Mouse (Mus musculus) lung, embryonic 14.5 days (tissue): Measurements from ENCODE around the gene Hic1. TPM values are rescaled to one million over a fixed set of nuclear protein-coding genes. Genes with fewer than 3 reads are reported as not detected.

Experiments
- ATAC-seq: fragments of 200-750 bp; cut with Nextera tagmentation; 2 replicates; pipeline ENCODE4 v1.8.0; 2017; ENCODE audit warnings: mild to moderate bottlenecking, moderate TSS enrichment, moderate library complexity; ENCODE audit not compliant: insufficient read depth
- DNase-seq: peaks from one replicate; pipeline ENCODE4 v3.0.0-alpha.2; 2015
- H3K27ac ChIP-seq: fragments of 300-500 bp; sonication (generic); 2 replicates; pipeline ENCODE4 v1.5.1; 2014; ENCODE audit warnings: low read depth, mild to moderate bottlenecking, moderate library complexity
- H3K27me3 ChIP-seq: fragments of 300-500 bp; sonication (generic); 2 replicates; pipeline ENCODE4 v1.6.1; 2014; ENCODE audit warnings: low read length, control low read depth; ENCODE audit not compliant: insufficient read depth
- H3K36me3 ChIP-seq: fragments of 300-500 bp; sonication (generic); 2 replicates; pipeline ENCODE4 v1.6.1; 2014; ENCODE audit warnings: control low read depth; ENCODE audit not compliant: insufficient read depth
- H3K4me1 ChIP-seq: fragments of 300-500 bp; sonication (generic); 2 replicates; pipeline ENCODE4 v1.6.1; 2014; ENCODE audit warnings: antibody characterized with exemption, control low read depth; ENCODE audit not compliant: insufficient read depth
- H3K4me2 ChIP-seq: fragments of 300-500 bp; sonication (generic); 2 replicates; pipeline ENCODE4 v1.6.1; 2014; ENCODE audit warnings: mild to moderate bottlenecking
- H3K4me3 ChIP-seq: fragments of 300-500 bp; sonication (generic); 2 replicates; pipeline ENCODE4 v1.5.1; 2014; ENCODE audit warnings: low read depth, low read length
- H3K9ac ChIP-seq: fragments of 300-500 bp; sonication (generic); 2 replicates; pipeline ENCODE4 v1.6.1; 2014
- H3K9me3 ChIP-seq: fragments of 300-500 bp; sonication (generic); 2 replicates; pipeline ENCODE4 v1.6.1; 2016; ENCODE audit warnings: low read depth, low read length, control low read depth
- CTCF ChIP-seq: IDR thresholded peaks from 2 replicates; pipeline ENCODE4 v1.5.1; 2016; ENCODE audit warnings: antibody characterized with exemption, low read depth
- WGBS: fragments of 180-500 bp; shearing (Covaris S2); extraction: QIAGEN DNeasy Blood & Tissue Kit; methylation state at CpG from one replicate; pipeline ENCODE4 v1.1.7; 2014; 5-methylcytosine and 5-hydroxymethylcytosine counted together
- polyA plus RNA-seq: library from polyadenylated mRNA; unstranded; fragments of >200 nt; fragmentation: Nextera tagmentation; extraction: Ambion mirVana; gene quantifications from 2 replicates; pipeline ENCODE4 v1.2.1, GENCODE M21; 2014

Hic1 gene
- polyA plus RNA-seq, 1 experiment from 2014 or later = 15.6 TPM

DNA sequence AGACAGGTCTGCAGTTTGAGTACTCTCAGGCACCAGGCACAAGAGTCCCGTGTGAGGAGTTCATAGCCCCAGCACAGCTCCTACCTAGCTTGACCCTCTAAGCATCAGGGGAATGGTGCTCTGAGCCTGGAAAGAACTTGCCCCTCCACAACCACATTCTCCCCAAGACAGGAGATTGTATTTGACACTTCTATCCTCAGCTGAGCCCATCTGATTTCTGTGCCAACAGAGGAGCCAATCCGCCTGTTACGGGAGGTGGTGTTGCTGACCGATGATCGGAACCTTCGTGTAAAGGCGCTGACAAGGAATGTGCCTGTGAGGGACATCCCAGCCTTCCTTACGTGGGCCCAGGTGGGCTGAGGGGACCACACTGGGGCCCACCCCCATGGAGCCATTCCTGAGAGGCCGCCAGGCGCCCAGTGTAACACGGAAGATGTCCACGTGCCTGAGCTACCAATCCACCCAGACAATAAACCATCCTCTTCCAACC is 6.7 kb downstream of the Hic1 start:
- ATAC-seq (no peak), DNase-seq (peak; percentile 17)
- H3K9me3 ChIP-seq = no peaks in the 10 kb centered on the region
- peak overlapping the region; percentile 91 for H3K9ac ChIP-seq
- peak overlapping the region; percentile 76; the same call in 1 of the 2 replicates for H3K4me2 ChIP-seq
- peaks cover 33% of the 10 kb centered on the region for H3K27me3 ChIP-seq
- no peak overlapping the region for H3K4me3 ChIP-seq
- no peak for TF ChIP-seq CTCF
- WGBS = 66% methylated on average over 12 of the region's 12 CpGs
- H3K4me1 ChIP-seq = peaks cover 11% of the 10 kb centered on the region
- peaks cover 85% of the 10 kb centered on the region for H3K36me3 ChIP-seq
- peak overlapping the region; percentile 95 for H3K27ac ChIP-seq

DNA sequence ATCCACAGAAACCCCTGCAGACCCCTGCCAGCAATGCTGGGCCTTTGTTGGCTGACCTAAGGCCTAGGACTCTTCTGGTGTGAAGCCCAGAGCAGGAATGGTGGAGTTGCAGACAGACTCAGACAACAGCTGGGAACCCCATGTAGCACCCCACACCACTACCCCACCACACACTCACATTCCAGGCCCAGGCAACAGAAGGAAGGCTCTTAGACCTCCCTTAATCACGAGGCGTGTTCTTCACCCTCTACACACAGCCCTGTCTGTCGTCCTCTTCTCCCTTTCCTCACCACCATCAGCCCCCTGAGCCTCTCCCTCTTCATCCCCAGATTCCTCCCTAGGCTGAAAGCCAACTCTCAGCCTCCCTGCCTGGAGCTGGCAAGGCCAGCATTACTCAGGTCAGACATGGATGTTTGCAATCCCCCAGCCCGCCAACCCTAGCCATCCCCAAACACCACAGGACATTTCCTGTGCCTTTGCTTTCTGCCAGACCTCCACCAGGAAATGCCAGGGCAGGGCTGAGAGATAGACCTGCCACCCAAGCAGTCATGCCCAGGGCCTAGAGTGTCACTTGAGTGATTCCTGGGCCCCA is 7.8 kb downstream of the Hic1 start:
- peak; percentile 84 for DNase-seq
- Histone ChIP-seq H3K9me3 (no peaks in the 10 kb centered on the region), H3K4me3 (no peak overlapping the region), H3K4me2 (no peak overlapping the region), H3K36me3 (peaks cover 74% of the 10 kb centered on the region), H3K9ac (no peak overlapping the region), H3K27me3 (peaks cover 22% of the 10 kb centered on the region), H3K27ac (peak overlapping the region; percentile 95), H3K4me1 (peaks cover 18% of the 10 kb centered on the region)
- WGBS = 39% methylated on average over 4 of the region's 4 CpGs
- TF ChIP-seq CTCF = no peak
- ATAC-seq = peak; percentile 86

DNA sequence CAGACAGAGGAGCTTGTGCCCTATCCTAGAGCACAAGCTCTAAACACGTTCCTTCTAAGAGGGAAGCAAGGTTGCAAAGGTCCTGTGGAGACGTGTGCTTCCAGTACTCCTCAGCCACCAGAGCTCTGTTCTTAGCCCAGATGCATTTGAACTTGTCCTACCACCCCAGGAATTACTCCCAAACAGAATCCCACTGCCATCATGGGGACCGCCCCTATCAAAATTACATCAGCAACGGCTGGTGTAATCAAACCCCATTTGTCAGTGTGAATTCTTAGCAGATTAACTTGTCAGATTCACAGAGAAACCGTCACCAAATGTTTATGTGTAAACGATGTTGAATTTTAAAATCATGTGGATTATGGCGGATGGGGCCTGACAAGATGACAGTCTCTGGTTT is 8.4 kb downstream of the Hic1 start:
- H3K9me3 ChIP-seq = no peaks in the 10 kb centered on the region
- WGBS = 43% methylated on average over 7 of the region's 7 CpGs
- H3K4me1 ChIP-seq = peaks cover 18% of the 10 kb centered on the region
- H3K27ac ChIP-seq = peak overlapping the region; percentile 95
- H3K4me2 ChIP-seq = no peak overlapping the region
- ATAC-seq (no peak), DNase-seq (no peak)
- peaks cover 68% of the 10 kb centered on the region for H3K36me3 ChIP-seq
- no peak overlapping the region for H3K4me3 ChIP-seq
- peaks cover 17% of the 10 kb centered on the region for H3K27me3 ChIP-seq
- no peak overlapping the region for H3K9ac ChIP-seq
- no peak for TF ChIP-seq CTCF

DNA sequence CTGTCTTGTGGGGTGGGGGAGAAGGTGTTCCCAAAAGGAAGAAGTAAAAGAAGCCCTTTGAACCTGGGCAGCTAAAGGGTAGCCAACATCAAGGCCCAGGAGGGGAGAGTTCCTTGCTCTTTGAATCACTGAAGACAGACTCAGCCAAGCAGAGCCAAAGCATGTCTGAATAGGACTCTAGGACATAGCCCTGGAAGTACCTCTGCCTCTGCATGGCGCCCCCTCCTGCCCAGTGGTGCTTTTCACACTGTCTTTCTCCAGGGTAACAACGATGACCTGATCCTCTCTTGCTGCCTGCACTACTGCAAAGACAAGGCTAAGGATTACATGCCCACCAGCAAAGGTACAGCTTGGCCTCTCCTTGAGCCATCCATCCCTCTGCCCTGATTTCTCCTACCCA is 9.8 kb downstream of the Hic1 start:
- peak; percentile 59 for DNase-seq
- H3K4me3 ChIP-seq = no peak overlapping the region
- H3K4me1 ChIP-seq = peaks cover 18% of the 10 kb centered on the region
- peaks cover 54% of the 10 kb centered on the region for H3K36me3 ChIP-seq
- no peak overlapping the region for H3K27ac ChIP-seq
- H3K4me2 ChIP-seq = no peak overlapping the region
- H3K9me3 ChIP-seq = no peaks in the 10 kb centered on the region
- no peak for ATAC-seq
- H3K27me3 ChIP-seq = peaks cover 3% of the 10 kb centered on the region; the same call in 1 of the 2 replicates
- peak; percentile 59 for TF ChIP-seq CTCF
- H3K9ac ChIP-seq = no peak overlapping the region
- WGBS = 59% methylated on average over 2 of the region's 2 CpGs

DNA sequence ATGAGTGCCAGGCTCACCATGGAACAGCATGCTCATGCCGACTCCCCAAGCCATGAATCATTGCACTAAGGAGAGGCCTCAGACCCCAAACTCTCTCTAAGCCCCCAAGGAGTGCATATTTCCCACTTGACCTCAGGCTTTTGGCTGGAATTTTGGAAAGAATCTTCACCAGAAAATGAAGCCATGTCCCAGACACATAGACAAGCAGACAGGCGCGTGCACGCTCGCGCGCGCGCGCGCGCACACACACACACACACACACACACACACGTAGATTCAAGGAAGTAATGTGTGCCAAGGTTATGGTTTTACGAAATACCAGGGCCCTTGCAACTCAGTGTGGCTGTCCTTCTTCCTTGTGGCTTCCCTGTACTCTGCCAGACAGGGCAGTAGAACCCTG is 10.9 kb downstream of the Hic1 start:
- H3K27ac ChIP-seq = peak overlapping the region; percentile 75; the same call in 1 of the 2 replicates
- H3K9ac ChIP-seq = no peak overlapping the region
- DNase-seq (peak; percentile 43), ATAC-seq (no peak)
- H3K4me1 ChIP-seq = peaks cover 22% of the 10 kb centered on the region
- no peaks in the 10 kb centered on the region for H3K27me3 ChIP-seq
- H3K9me3 ChIP-seq = no peaks in the 10 kb centered on the region
- no peak overlapping the region for H3K4me3 ChIP-seq
- peaks cover 46% of the 10 kb centered on the region for H3K36me3 ChIP-seq
- WGBS = 75% methylated on average over 14 of the region's 14 CpGs
- no peak overlapping the region for H3K4me2 ChIP-seq
- no peak for TF ChIP-seq CTCF

DNA sequence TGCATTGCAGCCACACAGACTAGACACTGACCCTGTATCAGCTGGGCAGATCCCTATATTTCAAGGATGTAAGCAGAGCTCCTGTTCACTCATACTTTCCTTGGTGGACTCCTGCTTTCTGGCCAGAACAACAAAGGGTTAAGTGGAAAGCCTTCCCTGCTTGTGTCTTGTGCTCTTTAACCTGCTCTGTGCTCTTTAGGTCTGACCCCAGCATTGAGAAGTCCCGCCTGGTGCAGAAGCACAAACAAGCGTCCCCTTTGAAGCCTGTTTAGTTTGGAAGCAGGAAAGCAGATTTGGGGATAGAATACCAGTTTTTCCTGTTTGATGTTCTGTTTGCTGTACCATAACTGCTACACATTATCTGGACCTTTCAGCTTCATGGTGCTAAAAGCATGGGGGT is 11.4 kb downstream of the Hic1 start:
- H3K9me3 ChIP-seq = no peaks in the 10 kb centered on the region
- H3K4me3 ChIP-seq = no peak overlapping the region
- TF ChIP-seq CTCF = no peak
- H3K4me1 ChIP-seq = peaks cover 23% of the 10 kb centered on the region
- ATAC-seq (no peak), DNase-seq (peak; percentile 30)
- H3K9ac ChIP-seq = no peak overlapping the region
- peaks cover 41% of the 10 kb centered on the region for H3K36me3 ChIP-seq
- H3K27ac ChIP-seq = peak overlapping the region; percentile 75
- H3K27me3 ChIP-seq = no peaks in the 10 kb centered on the region
- 34% methylated on average over 2 of the region's 2 CpGs for WGBS
- no peak overlapping the region for H3K4me2 ChIP-seq

DNA sequence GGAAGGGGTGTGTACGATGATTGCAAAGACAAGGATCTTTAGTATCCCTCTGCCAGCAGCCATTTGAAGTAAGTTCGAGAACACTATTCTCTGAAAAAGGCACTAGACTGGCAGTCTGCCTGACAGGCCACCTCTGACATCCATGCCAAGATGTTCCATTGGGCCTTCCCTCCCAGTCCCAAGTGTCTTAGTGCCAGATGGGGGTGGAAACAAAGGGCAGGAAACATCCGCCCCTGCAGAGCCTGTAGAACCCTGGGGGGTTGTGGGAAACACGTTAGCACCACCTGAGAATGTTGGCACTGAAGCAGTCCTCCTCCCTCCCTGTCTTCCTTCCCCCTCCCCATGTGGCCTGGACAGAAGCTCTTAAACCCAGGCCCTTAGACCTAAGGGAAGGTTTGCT is 12.3 kb downstream of the Hic1 start:
- Histone ChIP-seq H3K4me1 (peaks cover 23% of the 10 kb centered on the region), H3K4me3 (no peak overlapping the region), H3K36me3 (peaks cover 32% of the 10 kb centered on the region), H3K4me2 (no peak overlapping the region), H3K27ac (peak overlapping the region; percentile 75), H3K9ac (no peak overlapping the region), H3K27me3 (no peaks in the 10 kb centered on the region), H3K9me3 (no peaks in the 10 kb centered on the region)
- DNase-seq = peak; percentile 35
- no peak for TF ChIP-seq CTCF
- no peak for ATAC-seq
- 24% methylated on average over 4 of the region's 4 CpGs for WGBS
